Mouse (Mus musculus) olfactory bulb, adult 2 months (tissue): Measurements from ENCODE around the gene Tdrd9.

ENCODE experiments used
- CTCF ChIP-seq: fragments of 200-500 bp; IDR thresholded peaks from 2 replicates; pipeline ENCODE4 v1.5.1; 2012; ENCODE audit warnings: low read depth, mild to moderate bottlenecking, low read length, moderate library complexity; ENCODE audit not compliant: insufficient read depth
- POLR2A ChIP-seq: fragments of 200-500 bp; IDR thresholded peaks from 2 replicates; pipeline ENCODE4 v1.6.1; 2012; ENCODE audit warnings: mild to moderate bottlenecking, low read depth, low read length, moderate library complexity; ENCODE audit not compliant: insufficient read depth

DNA sequence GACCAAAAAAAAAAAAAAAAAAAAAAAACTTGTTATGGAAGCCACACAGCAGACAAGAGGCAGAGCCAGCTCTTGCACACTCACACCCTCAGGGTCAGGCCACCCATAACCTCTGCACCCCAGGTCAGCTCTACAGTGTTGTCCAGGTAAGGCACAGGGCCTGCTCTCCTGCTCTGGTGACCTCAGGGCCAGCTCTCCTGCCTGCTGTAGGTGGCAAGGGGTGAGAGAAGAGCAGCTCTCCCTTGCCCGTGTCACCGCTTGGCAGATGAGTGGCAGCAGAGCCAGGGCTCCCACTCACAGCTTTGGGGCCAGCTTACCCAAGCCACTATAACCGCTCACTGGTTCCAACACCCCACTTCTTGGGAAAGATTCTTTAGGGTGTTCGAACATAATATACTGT lies 109.6 kb downstream of the Tdrd9 start:
- no peak for TF ChIP-seq CTCF
- TF ChIP-seq POLR2A: no peak
